Mouse (Mus musculus) neutrophil, adult 83 days (primary cell): ENCODE data around the gene Arfrp1. TPM values are rescaled to one million over a fixed set of nuclear protein-coding genes. Genes with fewer than 3 reads are reported as not detected.

Experiments
- total RNA-seq, 2 experiments: library from RNA; stranded (reverse); gene quantifications; one replicate each; pipeline ENCODE4 v1.2.4; 2023

The Arfrp1 gene
- 10 to 100 TPM; 31.6 to 33.2 TPM for total RNA-seq

DNA sequence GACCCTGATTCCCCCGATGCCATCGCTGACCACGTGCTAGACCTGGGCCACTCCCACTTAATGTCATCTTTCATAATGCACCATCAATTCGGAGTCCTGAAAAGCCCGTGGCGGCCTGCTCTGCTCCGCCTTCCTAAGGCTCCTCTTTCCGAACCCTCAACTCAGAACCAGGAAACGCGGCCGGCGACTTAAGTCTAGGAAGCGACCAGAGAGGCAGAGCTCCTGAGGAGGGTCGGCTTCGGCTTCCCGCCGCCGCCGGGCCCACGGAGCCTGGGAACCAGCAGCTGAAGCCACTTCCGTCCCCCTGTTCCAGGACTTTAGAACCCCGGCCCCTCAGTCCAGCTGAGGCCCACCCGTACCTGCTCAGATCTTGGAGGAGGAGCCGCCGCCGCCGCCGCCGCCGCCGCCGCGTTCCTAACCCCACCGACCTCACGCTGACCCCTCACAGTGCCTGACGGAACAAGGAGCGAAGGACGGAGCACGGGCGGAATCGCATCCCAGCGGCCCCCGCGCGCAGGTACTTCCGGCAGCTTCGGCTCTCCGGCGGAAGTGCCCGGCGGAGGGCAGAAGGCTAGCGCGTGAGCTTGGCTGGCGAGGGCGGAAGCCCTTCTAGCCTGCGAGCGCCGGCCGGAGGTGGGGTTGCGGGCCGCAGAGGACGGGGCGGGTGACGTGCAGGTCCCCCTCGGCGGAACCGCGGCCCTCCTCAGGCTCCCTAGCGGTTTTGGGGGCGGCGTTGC lies at the start of gene Arfrp1, which contains the start of gene Zgpat:
Gene Arfrp1, minus strand, starts transcription at position 545 of the 737 bp plus-strand sequence.
Gene Zgpat, plus strand, starts transcription at position 69 of the 737 bp plus-strand sequence.

GRCm38 (mm10) chr2:181379778-181380177 lies 14.6 kb upstream of the Arfrp1 start, which contains the start of gene Lime1:
TSS of gene Lime1 (plus strand) at chr2:181380078.

GRCm38 (mm10) chr2:181319248-181320102 lies 45.7 kb downstream of the Arfrp1 start, which contains the start of gene Rtel1:
TSS of gene Rtel1 (plus strand) at chr2:181319739.

DNA sequence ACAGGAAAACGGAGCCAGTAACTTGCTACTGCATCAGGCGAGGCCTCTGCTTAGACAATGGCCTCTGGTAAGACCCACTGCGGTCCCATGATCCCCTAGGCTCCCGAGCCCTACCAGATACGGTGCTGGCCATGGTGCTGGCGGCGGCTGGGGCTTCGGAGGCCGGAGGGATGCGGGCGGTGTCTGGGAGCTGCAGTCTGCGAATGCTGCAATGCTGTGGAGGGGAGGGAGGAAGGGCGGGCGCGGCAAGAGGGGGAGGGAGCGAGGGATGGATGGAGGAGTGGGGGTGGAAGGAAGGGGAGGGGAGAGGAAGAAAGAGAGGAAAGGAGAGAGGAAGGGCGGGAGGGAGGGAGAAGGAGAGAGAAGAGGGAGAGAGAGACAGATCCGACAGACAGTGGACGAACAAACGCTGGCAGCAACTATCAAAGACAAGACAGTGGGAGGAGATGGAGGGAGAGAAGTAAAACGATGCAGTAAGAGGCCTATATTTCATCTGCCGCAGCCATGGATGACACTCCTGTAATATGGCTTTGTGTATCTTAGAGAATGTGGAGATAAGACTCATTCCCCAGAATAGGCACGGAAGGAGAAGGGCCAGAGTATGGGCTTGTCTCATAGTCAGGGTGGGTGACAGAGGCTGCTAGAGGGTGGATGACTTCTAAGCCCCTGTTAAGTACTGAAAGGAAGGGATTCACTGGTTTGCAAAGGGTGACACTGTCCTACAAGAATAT lies 51.0 kb downstream of the Arfrp1 start, which contains the start of gene Stmn3:
Gene Stmn3, minus strand, starts transcription at position 421 of the 731 bp plus-strand sequence.

Other genes with a start within 250 kb of the Arfrp1 start
- gene Kcnq2, start 230.1 kb downstream of the Arfrp1 start, total RNA-seq = under 1 TPM in 1 of 2 experiments, not detected in 1; 0.20 TPM
- not detected for gene Eef1a2, start 208.4 kb downstream of the Arfrp1 start, total RNA-seq
- 10 to 100 TPM; 19.0 to 24.2 TPM for gene Ppdpf, start 178.2 kb downstream of the Arfrp1 start, total RNA-seq
- gene Ptk6, start 162.6 kb downstream of the Arfrp1 start, total RNA-seq = not detected
- not detected for gene Srms, start 152.2 kb downstream of the Arfrp1 start, total RNA-seq
- gene Fndc11, start 145.4 kb downstream of the Arfrp1 start, total RNA-seq = not detected
- gene Helz2, start 123.4 kb downstream of the Arfrp1 start, total RNA-seq = 10 to 100 TPM; 43.2 to 49.9 TPM
- 10 to 100 TPM; 29.6 to 32.9 TPM for gene Gmeb2, start 77.4 kb downstream of the Arfrp1 start, total RNA-seq
- gene Stmn3, start 50.9 kb downstream of the Arfrp1 start, total RNA-seq = not detected
- 10 to 100 TPM; 44.1 to 45.7 TPM for gene Rtel1, start 45.7 kb downstream of the Arfrp1 start, total RNA-seq
- gene Zgpat, start 476 bp downstream of the Arfrp1 start, total RNA-seq = 10 to 100 TPM; 24.2 to 26.4 TPM
- gene Lime1, start 14.7 kb upstream of the Arfrp1 start, total RNA-seq = 10 to 100 TPM; 24.7 to 25.8 TPM
- gene Zbtb46, start 94.0 kb upstream of the Arfrp1 start, total RNA-seq = 1 to 10 TPM; 1.6 to 2.0 TPM
- gene Abhd16b, start 127.8 kb upstream of the Arfrp1 start, total RNA-seq = not detected
- 10 to 100 TPM; 57.1 to 59.7 TPM for gene Tpd52l2, start 131.7 kb upstream of the Arfrp1 start, total RNA-seq
- gene Dnajc5, start 155.1 kb upstream of the Arfrp1 start, total RNA-seq = 100 to 1,000 TPM; 109 to 117 TPM
- 100 to 1,000 TPM in 1 of 2 experiments, 10 to 100 TPM in 1; 97.4 to 125 TPM for gene Uckl1, start 219.5 kb upstream of the Arfrp1 start, total RNA-seq
- gene Prpf6, start 226.5 kb upstream of the Arfrp1 start, total RNA-seq = 10 to 100 TPM; 35.1 to 37.0 TPM
- 10 to 100 TPM; 10.1 to 15.1 TPM for gene Zfp512b, start 227.4 kb upstream of the Arfrp1 start, total RNA-seq
- gene Samd10, start 233.8 kb upstream of the Arfrp1 start, total RNA-seq = 10 to 100 TPM in 1 of 2 experiments, 1 to 10 TPM in 1; 8.4 to 10.1 TPM